Mouse (Mus musculus): ENCODE data around the gene Cutc. TPM values are rescaled to one million over a fixed set of nuclear protein-coding genes. Genes with fewer than 3 reads are reported as not detected.

Cutc gene
- polyA plus RNA-seq, 1 experiment from 2014 or later, result 19.4 TPM

- Histone ChIP-seq H3K4me1 (replicated peaks; ENCODE audit: control insufficient read depth, insufficient read depth) (no peaks in the 10 kb centered on the region), H3K27me3 (ENCODE audit: control insufficient read depth, insufficient read depth, low read length) (no peaks in the 10 kb centered on the region), H3K9me3 (ENCODE audit: control insufficient read depth, low read length) (no peaks in the 10 kb centered on the region), H3K27ac (replicated peaks) (no peak overlapping the region), H3K36me3 (ENCODE audit: control insufficient read depth, insufficient read depth, low read length) (no peaks in the 10 kb centered on the region), H3K9ac (ENCODE audit: low read length) (no peak overlapping the region), H3K4me3 (ENCODE audit: low read depth, low read length) (no peak overlapping the region), H3K4me2 (replicated peaks; ENCODE audit: low read depth) (no peak overlapping the region)
- no peak for TF ChIP-seq EP300 (optimal IDR thresholded peaks at IDR 0.05)
- no peak for TF ChIP-seq CTCF (IDR thresholded peaks at IDR 0.05; ENCODE audit: low read depth)
- 60% methylated on average over 2 of the region's 2 CpGs for WGBS
- DNase-seq (ENCODE audit: low spot score), result no peak
- ATAC-seq (ENCODE audit: low FRiP score, low TSS enrichment), result no peak
Observed at GRCm38 (mm10) chr19:43777308-43777707, 24.5 kb downstream of the Cutc start.

DNA sequence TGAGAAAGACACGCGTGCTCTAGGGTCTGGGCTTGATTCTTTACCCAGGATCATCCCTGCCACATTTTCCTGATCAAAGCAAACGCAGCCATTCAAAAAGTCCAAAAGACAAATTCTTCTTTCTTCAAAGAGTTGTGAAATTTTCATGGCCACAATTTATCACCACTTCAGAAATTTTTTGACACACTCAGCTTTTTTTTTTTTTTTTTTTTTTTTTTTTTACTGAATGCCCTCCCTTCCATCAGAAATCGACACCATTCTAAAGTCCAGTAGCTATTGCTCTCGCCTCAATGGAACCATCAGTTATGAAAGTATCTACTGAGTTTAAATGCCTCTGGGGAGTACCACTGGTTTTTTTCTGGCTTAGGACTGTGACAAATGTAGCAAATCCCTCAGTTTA lies 27.6 kb downstream of the Cutc start:
- 69% methylated on average over 5 of the region's 5 CpGs for WGBS
- no peak for ATAC-seq (ENCODE audit: low FRiP score, low TSS enrichment)
- H3K27ac ChIP-seq (replicated peaks), result no peak overlapping the region
- H3K36me3 ChIP-seq (ENCODE audit: control insufficient read depth, insufficient read depth, low read length), result no peaks in the 10 kb centered on the region
- no peak for DNase-seq (ENCODE audit: low spot score)
- H3K27me3 ChIP-seq (ENCODE audit: control insufficient read depth, insufficient read depth, low read length), result no peaks in the 10 kb centered on the region
- H3K9me3 ChIP-seq (ENCODE audit: control insufficient read depth, low read length), result no peaks in the 10 kb centered on the region
- no peak overlapping the region for H3K9ac ChIP-seq (ENCODE audit: low read length)
- no peak overlapping the region for H3K4me2 ChIP-seq (replicated peaks; ENCODE audit: low read depth)
- no peak for TF ChIP-seq EP300 (optimal IDR thresholded peaks at IDR 0.05)
- no peak for TF ChIP-seq CTCF (IDR thresholded peaks at IDR 0.05; ENCODE audit: low read depth)
- H3K4me3 ChIP-seq (ENCODE audit: low read depth, low read length), result no peak overlapping the region
- H3K4me1 ChIP-seq (replicated peaks; ENCODE audit: control insufficient read depth, insufficient read depth), result no peaks in the 10 kb centered on the region

- no peak for DNase-seq (ENCODE audit: low spot score)
- TF ChIP-seq CTCF (IDR thresholded peaks at IDR 0.05; ENCODE audit: low read depth), result no peak
- TF ChIP-seq EP300 (optimal IDR thresholded peaks at IDR 0.05), result no peak
- H3K27me3 ChIP-seq (ENCODE audit: control insufficient read depth, insufficient read depth, low read length), result no peaks in the 10 kb centered on the region
- H3K27ac ChIP-seq (replicated peaks), result no peak within 1 kb of the TSS
- ATAC-seq (ENCODE audit: low FRiP score, low TSS enrichment), result no peak
- no peak within 1 kb of the TSS for H3K4me3 ChIP-seq (ENCODE audit: low read depth, low read length)
- H3K9me3 ChIP-seq (ENCODE audit: control insufficient read depth, low read length), result no peaks in the 10 kb centered on the region
- no peak within 1 kb of the TSS for H3K4me2 ChIP-seq (replicated peaks; ENCODE audit: low read depth)
- 82% methylated on average over 3 of the region's 3 CpGs for WGBS
- H3K36me3 ChIP-seq (ENCODE audit: control insufficient read depth, insufficient read depth, low read length), result no peaks in the 10 kb centered on the region
- H3K4me1 ChIP-seq (replicated peaks; ENCODE audit: control insufficient read depth, insufficient read depth), result no peaks in the 10 kb centered on the region
- no peak within 1 kb of the TSS for H3K9ac ChIP-seq (ENCODE audit: low read length)
Observed at GRCm38 (mm10) chr19:43781980-43782379, 29.2 kb downstream of the Cutc start, which contains the start of gene Abcc2. Gene Abcc2 (plus strand): TSS chr19:43782192.

DNA sequence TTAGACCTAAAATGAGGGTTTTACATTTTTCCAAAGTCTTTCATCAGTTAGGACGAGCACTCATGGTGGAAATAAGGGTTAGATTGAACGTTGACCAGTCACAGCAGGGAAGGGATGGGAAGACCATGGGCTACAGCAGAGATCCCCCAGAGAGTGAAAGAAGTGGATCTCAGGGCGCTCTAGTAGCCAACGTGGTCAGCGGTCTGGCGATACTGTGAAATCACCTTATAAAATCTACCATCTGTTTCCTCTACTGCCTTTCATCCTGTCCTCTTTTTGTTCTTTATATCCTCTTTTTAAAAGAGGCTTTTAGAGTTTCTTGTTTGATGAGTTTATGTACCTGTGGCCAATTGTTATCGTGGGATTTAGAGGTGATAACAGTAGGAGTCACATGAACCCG lies 32.0 kb downstream of the Cutc start:
- Histone ChIP-seq H3K27ac (replicated peaks) (no peak overlapping the region), H3K4me1 (replicated peaks; ENCODE audit: control insufficient read depth, insufficient read depth) (no peaks in the 10 kb centered on the region), H3K36me3 (ENCODE audit: control insufficient read depth, insufficient read depth, low read length) (no peaks in the 10 kb centered on the region), H3K9ac (ENCODE audit: low read length) (no peak overlapping the region), H3K4me3 (ENCODE audit: low read depth, low read length) (no peak overlapping the region), H3K4me2 (replicated peaks; ENCODE audit: low read depth) (no peak overlapping the region), H3K27me3 (ENCODE audit: control insufficient read depth, insufficient read depth, low read length) (no peaks in the 10 kb centered on the region), H3K9me3 (ENCODE audit: control insufficient read depth, low read length) (no peaks in the 10 kb centered on the region)
- WGBS, result 68% methylated on average over 8 of the region's 8 CpGs
- TF ChIP-seq EP300 (optimal IDR thresholded peaks at IDR 0.05) (no peak), CTCF (IDR thresholded peaks at IDR 0.05; ENCODE audit: low read depth) (no peak)
- DNase-seq (ENCODE audit: low spot score), result no peak
- no peak for ATAC-seq (ENCODE audit: low FRiP score, low TSS enrichment)

GRCm38 (mm10) chr19:43786249-43787026 lies 33.6 kb downstream of the Cutc start:
- ATAC-seq (ENCODE audit: low FRiP score, low TSS enrichment), result no peak
- no peak overlapping the region for H3K4me2 ChIP-seq (replicated peaks; ENCODE audit: low read depth)
- WGBS, result 74% methylated on average over 13 of the region's 13 CpGs

GRCm38 (mm10) chr19:43789817-43790216 lies 37.0 kb downstream of the Cutc start:
- TF ChIP-seq EP300 (optimal IDR thresholded peaks at IDR 0.05) (no peak), CTCF (IDR thresholded peaks at IDR 0.05; ENCODE audit: low read depth) (no peak)
- H3K4me1 ChIP-seq (replicated peaks; ENCODE audit: control insufficient read depth, insufficient read depth), result no peaks in the 10 kb centered on the region
- H3K36me3 ChIP-seq (ENCODE audit: control insufficient read depth, insufficient read depth, low read length), result no peaks in the 10 kb centered on the region
- no peak overlapping the region for H3K4me2 ChIP-seq (replicated peaks; ENCODE audit: low read depth)
- H3K27me3 ChIP-seq (ENCODE audit: control insufficient read depth, insufficient read depth, low read length), result no peaks in the 10 kb centered on the region
- DNase-seq (ENCODE audit: low spot score) (no peak), ATAC-seq (ENCODE audit: low FRiP score, low TSS enrichment) (no peak)
- H3K9me3 ChIP-seq (ENCODE audit: control insufficient read depth, low read length), result no peaks in the 10 kb centered on the region
- H3K9ac ChIP-seq (ENCODE audit: low read length), result no peak overlapping the region
- 61% methylated on average over 7 of the region's 7 CpGs for WGBS
- H3K27ac ChIP-seq (replicated peaks), result no peak overlapping the region
- H3K4me3 ChIP-seq (ENCODE audit: low read depth, low read length), result no peak overlapping the region

More at GRCm38 (mm10) chr19:43786249-43787026, 33.6 kb downstream of the Cutc start:
- H3K4me3 ChIP-seq (ENCODE audit: low read depth, low read length), result no peak overlapping the region
- no peak overlapping the region for H3K9ac ChIP-seq (ENCODE audit: low read length)
- H3K27ac ChIP-seq (replicated peaks), result no peak overlapping the region
- TF ChIP-seq EP300 (optimal IDR thresholded peaks at IDR 0.05) (no peak), CTCF (IDR thresholded peaks at IDR 0.05; ENCODE audit: low read depth) (no peak)
- H3K36me3 ChIP-seq (ENCODE audit: control insufficient read depth, insufficient read depth, low read length), result no peaks in the 10 kb centered on the region
- DNase-seq (ENCODE audit: low spot score), result no peak
- no peaks in the 10 kb centered on the region for H3K4me1 ChIP-seq (replicated peaks; ENCODE audit: control insufficient read depth, insufficient read depth)
- no peaks in the 10 kb centered on the region for H3K9me3 ChIP-seq (ENCODE audit: control insufficient read depth, low read length)
- no peaks in the 10 kb centered on the region for H3K27me3 ChIP-seq (ENCODE audit: control insufficient read depth, insufficient read depth, low read length)

Data from stomach, postnatal 0 days (tissue).